Comparison of ENCODE assay signal across 17 mouse cellular contexts in genomic region chr17:49190337-49190736, GRCm38 (mm10).
DNase-seq lines count a peak whose midpoint lies in the region; ATAC-seq and TF ChIP-seq lines count a peak whose summit lies in the region.
"Had no signal": no experiment of that assay in that cellular context is flagged by ENCODE, and none has a peak within 500 bp of the region (broad histone marks: within the 10 kb centered on the region; RNA-seq: fewer than 3 reads in every experiment).

No protein-coding gene starts in this region.

- no peak overlapping the region for H3K9ac ChIP-seq in forebrain, embryonic 16.5 days (replicated peaks; ENCODE audit: low read depth, low read length)
- H3K9ac ChIP-seq in midbrain, postnatal 0 days (replicated peaks; ENCODE audit: low read length, poor library complexity, severe bottlenecking), result no peak overlapping the region
- H3K9ac ChIP-seq in midbrain, embryonic 16.5 days (ENCODE audit: low read depth, low read length), result no peak overlapping the region
- H3K9ac ChIP-seq: embryonic facial prominence, embryonic 15.5 days; limb, embryonic 13.5 days; liver, embryonic 14.5 days; neural tube, embryonic 13.5 days had no signal

- TF ChIP-seq CTCF in midbrain, postnatal 0 days (IDR thresholded peaks at IDR 0.05), result no peak

- WGBS in forebrain, embryonic 16.5 days, result 48% methylated on average over 4 of the region's 4 CpGs
- 82% methylated on average over 4 of the region's 4 CpGs for WGBS in forebrain, embryonic 10.5 days
- 82% methylated on average over 4 of the region's 4 CpGs for WGBS in midbrain, postnatal 0 days
- WGBS in midbrain, embryonic 16.5 days, result 78% methylated on average over 4 of the region's 4 CpGs

- H3K4me2 ChIP-seq in forebrain, embryonic 16.5 days (ENCODE audit: low read length), result no peak overlapping the region
- no peak overlapping the region for H3K4me2 ChIP-seq in midbrain, postnatal 0 days (ENCODE audit: low read depth, low read length, poor library complexity, severe bottlenecking)
- no peak overlapping the region for H3K4me2 ChIP-seq in midbrain, embryonic 16.5 days (ENCODE audit: low read length)
- H3K4me2 ChIP-seq: embryonic facial prominence, embryonic 15.5 days; heart, embryonic 11.5 days; limb, embryonic 13.5 days; midbrain, embryonic 11.5 days; neural tube, embryonic 13.5 days had no signal

- H3K36me3 ChIP-seq in forebrain, embryonic 16.5 days (ENCODE audit: control insufficient read depth, insufficient read depth), result no peaks in the 10 kb centered on the region
- H3K36me3 ChIP-seq in forebrain, embryonic 10.5 days (replicated peaks), result no peaks in the 10 kb centered on the region
- no peaks in the 10 kb centered on the region for H3K36me3 ChIP-seq in midbrain, postnatal 0 days (ENCODE audit: insufficient read depth, low read length)
- no peaks in the 10 kb centered on the region for H3K36me3 ChIP-seq in midbrain, embryonic 16.5 days (ENCODE audit: control insufficient read depth, insufficient read depth, low read length)
- H3K36me3 ChIP-seq: embryonic facial prominence, embryonic 15.5 days; limb, embryonic 13.5 days; neural tube, embryonic 13.5 days had no signal

- H3K4me1 ChIP-seq in forebrain, embryonic 16.5 days (replicated peaks; ENCODE audit: control insufficient read depth, insufficient read depth, low read length), result peaks cover 6% of the 10 kb centered on the region; the same call in 1 of the 2 replicates
- no peaks in the 10 kb centered on the region for H3K4me1 ChIP-seq in forebrain, embryonic 10.5 days
- H3K4me1 ChIP-seq in midbrain, postnatal 0 days (ENCODE audit: insufficient read depth, low read length), result no peaks in the 10 kb centered on the region
- H3K4me1 ChIP-seq in midbrain, embryonic 16.5 days (ENCODE audit: control insufficient read depth, insufficient read depth, low read length), result no peaks in the 10 kb centered on the region
- H3K4me1 ChIP-seq: embryonic facial prominence, embryonic 15.5 days; limb, embryonic 13.5 days had no signal

- no peaks in the 10 kb centered on the region for H3K27me3 ChIP-seq in forebrain, embryonic 16.5 days (replicated peaks; ENCODE audit: control insufficient read depth, insufficient read depth, low read length)
- no peaks in the 10 kb centered on the region for H3K27me3 ChIP-seq in forebrain, embryonic 10.5 days (ENCODE audit: poor library complexity, severe bottlenecking)
- H3K27me3 ChIP-seq in midbrain, postnatal 0 days (ENCODE audit: insufficient read depth, low read length), result no peaks in the 10 kb centered on the region
- H3K27me3 ChIP-seq in midbrain, embryonic 16.5 days (ENCODE audit: control insufficient read depth, insufficient read depth, low read depth, low read length), result no peaks in the 10 kb centered on the region
- H3K27me3 ChIP-seq: embryonic facial prominence, embryonic 15.5 days; limb, embryonic 13.5 days; neural tube, embryonic 13.5 days had no signal

- H3K9me3 ChIP-seq in forebrain, embryonic 16.5 days (ENCODE audit: control insufficient read depth, low read length), result no peaks in the 10 kb centered on the region
- H3K9me3 ChIP-seq in forebrain, embryonic 10.5 days, result peaks cover 15% of the 10 kb centered on the region
- no peaks in the 10 kb centered on the region for H3K9me3 ChIP-seq in midbrain, postnatal 0 days (ENCODE audit: low read length)
- no peaks in the 10 kb centered on the region for H3K9me3 ChIP-seq in midbrain, embryonic 16.5 days (replicated peaks; ENCODE audit: control insufficient read depth, low read length, poor library complexity, severe bottlenecking)
- H3K9me3 ChIP-seq: embryonic facial prominence, embryonic 15.5 days; neural tube, embryonic 13.5 days had no signal

- peak overlapping the region; percentile 23; the same call in 1 of the 2 replicates for H3K27ac ChIP-seq in forebrain, embryonic 16.5 days (ENCODE audit: low read length)
- H3K27ac ChIP-seq in forebrain, embryonic 10.5 days, result no peak overlapping the region
- no peak overlapping the region for H3K27ac ChIP-seq in midbrain, postnatal 0 days (ENCODE audit: low read depth, low read length)
- no peak overlapping the region for H3K27ac ChIP-seq in midbrain, embryonic 16.5 days (ENCODE audit: low read length)
- H3K27ac ChIP-seq: embryonic facial prominence, embryonic 15.5 days; gastrocnemius, adult 2 months; limb, embryonic 13.5 days; liver, embryonic 14.5 days; neural tube, embryonic 13.5 days had no signal

- no peak overlapping the region for H3K4me3 ChIP-seq in forebrain, embryonic 16.5 days (replicated peaks; ENCODE audit: low read length)
- no peak overlapping the region for H3K4me3 ChIP-seq in forebrain, embryonic 10.5 days
- no peak overlapping the region for H3K4me3 ChIP-seq in midbrain, postnatal 0 days (ENCODE audit: low read depth, low read length)
- no peak overlapping the region for H3K4me3 ChIP-seq in midbrain, embryonic 16.5 days (ENCODE audit: low read depth, low read length)
- H3K4me3 ChIP-seq: embryonic facial prominence, embryonic 15.5 days; gastrocnemius, adult 2 months; limb, embryonic 13.5 days; neural tube, embryonic 13.5 days had no signal

- DNase-seq in forebrain, embryonic 10.5 days (ENCODE audit: extremely low spot score, low spot score), result no peak
- DNase-seq in midbrain, postnatal 0 days (ENCODE audit: low spot score), result peak; percentile 81
- peak; percentile 88 for DNase-seq in cerebellum, adult 11-12 months
- DNase-seq in cerebellum, postnatal 14 days, result peak; percentile 99
- DNase-seq in natural killer cell, adult 2 months (ENCODE audit: low spot score in 2 of 2), result no peak
- DNase-seq in liver, result no peak
- DNase-seq: gastrocnemius, adult 2 months; layer of hippocampus, adult 9-11 months had no signal

- peak; percentile 47; the same call in 1 of the 2 replicates for ATAC-seq in forebrain, embryonic 16.5 days
- ATAC-seq in midbrain, postnatal 0 days (ENCODE audit: low FRiP score), result no peak
- no peak for ATAC-seq in midbrain, embryonic 16.5 days
- ATAC-seq: lung, postnatal 0 days had no signal

Comparison
In these comparisons a context has a peak if more than half of its experiments do, and no peak if none do; other contexts are left out.
1. DNase-seq: peak in midbrain, postnatal 0 days (single experiment), cerebellum, adult 11-12 months (single experiment) and cerebellum, postnatal 14 days (2 of 2); none in forebrain, embryonic 10.5 days (single experiment), natural killer cell, adult 2 months (0 of 2) and liver (single experiment).